Mouse (Mus musculus): ENCODE results near the gene Ubtd1.
"Not testable (repeated sequence)": the region's sequence is repeated elsewhere in the genome, so short reads cannot be mapped to it uniquely, and the experiment has no call there.

Ubtd1 gene

DNA sequence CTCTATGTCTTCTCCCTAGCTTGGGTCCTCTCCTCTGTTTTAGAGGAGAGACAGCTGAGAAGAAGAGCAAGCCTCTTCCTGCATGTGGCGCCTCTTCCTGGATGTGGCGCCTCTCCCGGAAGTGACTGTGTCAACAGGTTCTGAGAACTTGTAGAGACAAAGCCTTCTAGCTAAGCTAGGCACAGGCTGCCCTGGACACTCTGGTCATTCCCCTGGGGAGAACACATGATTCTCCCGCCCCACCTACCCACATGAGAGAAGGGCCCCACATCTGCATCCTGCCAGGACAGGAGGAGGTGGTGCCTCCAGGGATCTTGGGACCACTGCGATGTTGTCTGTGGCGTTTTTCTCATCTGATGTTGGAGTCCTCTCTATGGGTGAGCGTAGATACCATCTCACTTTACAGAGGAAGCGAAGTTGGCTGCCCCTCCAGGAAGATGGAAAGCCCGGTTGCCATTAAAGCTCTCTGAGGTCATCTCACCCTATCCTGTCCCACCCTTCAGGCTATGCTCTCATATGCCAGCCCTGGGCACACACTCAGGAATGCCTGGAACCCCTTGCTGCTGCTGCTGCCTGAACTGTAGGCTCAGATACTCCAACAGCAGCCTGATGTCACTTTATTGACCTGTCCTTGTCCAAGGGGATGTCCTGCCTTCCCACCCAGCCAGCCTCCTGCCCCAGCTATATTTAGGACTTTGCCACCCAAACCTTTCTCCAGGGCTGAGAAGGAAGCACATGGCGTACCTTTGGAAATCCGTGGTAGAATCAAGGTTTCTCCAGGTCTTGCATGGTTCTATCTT, 87.1 kb downstream of the Ubtd1 start:
- DNase-seq (ENCODE audit: low read depth), result no peak

DNA sequence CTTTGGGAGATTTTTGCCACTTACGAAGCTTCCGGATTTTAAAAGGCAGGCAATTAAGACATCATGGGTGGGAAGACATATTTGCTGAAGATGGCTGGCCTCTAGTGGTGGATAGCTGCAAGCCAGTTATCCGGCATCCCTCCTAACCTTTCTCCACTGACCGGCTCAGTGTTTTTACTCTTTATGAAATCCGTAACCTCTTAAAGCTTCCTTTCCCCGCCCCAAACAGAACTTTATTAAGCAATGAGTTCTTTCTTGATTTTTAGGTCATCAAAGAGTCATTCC, 87.6 kb downstream of the Ubtd1 start:
- DNase-seq (ENCODE audit: low read depth), result no peak

DNA sequence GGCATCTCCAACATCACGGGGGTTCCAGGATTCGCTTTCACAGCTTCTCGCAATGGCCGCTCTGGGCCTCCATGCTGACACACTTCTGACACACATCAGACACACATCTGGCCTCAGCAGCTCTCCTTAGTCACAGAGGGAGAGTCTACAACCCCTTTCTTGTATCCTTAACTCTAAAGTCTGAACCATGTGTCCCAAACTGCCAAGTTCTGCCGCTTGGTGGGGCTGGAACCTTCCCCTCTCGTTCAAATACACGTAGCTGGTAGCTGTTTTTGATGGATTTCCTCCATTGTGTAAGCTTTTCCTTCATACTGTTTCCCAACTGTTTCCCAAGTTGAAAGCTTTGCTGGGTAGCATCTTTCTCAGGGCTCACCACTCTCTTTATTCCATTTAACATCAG, 89.7 kb downstream of the Ubtd1 start:
- no peak for DNase-seq (ENCODE audit: low read depth)

DNA sequence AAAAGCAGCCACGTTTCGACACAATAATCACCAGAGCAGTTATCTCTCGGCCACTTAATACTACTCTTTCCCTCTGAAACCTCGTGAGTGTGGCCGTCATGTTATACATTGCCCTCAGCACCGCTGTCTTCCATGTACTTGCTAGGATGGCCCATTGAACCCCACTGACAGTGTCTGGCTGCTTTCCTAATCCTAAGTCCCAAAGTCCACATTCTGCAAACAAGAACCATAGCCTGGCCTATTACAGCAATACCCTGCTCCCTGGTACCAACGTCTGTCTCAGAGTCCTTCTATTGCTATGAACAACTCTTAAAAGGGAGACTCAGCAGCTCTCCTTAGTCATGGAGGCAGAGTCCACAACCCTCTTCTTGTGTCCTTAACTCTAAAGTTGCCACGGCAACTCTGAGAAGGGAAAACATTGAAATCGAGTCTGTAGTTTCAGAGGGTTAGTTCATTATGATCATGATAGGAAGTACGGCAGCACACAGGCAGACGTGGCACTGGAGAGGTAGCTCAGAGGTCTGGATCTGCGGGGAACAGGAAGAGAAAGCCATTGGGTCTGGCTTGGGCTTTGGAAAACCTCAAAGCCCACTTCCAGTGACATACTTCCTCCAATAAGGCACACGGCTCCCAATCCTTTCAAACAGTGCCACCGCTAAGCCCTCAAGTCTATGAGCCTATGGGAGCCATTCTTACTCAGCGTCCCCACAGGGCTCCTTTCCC, 90.5 kb downstream of the Ubtd1 start:
- no peak for DNase-seq (ENCODE audit: low read depth)

DNA sequence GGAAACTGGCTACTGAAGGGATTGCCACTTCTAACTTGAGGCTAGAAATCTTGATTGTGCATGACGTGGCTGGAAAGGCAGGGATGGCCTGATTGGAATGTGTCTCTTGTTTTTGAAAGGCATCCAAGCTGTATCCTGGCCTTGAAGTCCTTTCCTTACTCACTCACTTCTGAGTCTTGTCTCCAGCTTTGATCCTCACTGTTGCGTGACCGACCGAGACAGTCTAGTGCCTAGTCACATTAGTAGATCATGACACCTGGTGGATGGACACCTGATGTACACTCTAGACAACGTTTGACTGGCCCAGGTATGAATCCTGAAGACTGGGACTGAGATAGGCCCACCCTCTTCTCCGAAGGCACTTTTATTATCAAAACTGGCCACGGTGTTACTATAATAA, 91.2 kb downstream of the Ubtd1 start:
- DNase-seq (ENCODE audit: low read depth), result no peak

DNA sequence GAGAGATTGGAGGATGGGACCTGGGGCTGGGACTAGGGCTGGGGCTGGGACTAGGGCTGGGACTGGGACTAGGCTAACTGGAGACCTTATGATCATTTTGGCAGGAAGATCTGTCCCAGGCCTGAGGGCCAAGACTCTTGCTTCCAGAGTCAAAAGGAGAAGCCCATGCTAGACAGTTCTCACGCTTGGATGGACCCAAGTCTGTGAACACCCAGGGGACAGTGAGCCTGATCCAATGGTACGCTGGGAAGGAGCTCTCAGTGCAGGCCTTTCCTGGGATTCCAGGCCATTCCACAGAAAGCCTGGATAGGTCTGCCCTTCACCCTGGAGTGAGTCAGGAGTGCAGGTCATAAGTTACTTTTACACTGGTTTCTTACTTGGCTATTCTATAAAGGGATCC, 93.5 kb downstream of the Ubtd1 start:
- no peak for DNase-seq (ENCODE audit: low read depth)

DNA sequence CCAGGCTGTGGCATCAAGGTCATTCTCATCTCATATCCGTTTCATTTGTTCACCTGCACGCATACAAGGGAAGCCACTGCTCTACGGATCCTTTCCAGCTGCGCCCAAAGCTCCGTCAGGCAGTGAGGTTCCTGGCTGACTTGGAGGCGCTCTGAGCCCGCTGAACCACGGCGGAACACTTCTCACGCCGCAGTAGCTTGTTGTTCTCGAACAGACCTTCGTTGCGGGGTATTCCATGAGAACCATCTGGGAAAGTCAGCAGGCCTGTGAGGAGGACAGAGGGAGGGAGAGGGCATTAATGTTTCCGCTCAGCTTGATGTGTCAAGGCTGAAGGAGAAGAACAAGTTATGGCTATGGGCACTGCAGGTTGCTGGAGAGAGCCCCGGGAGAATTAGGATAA, 94.4 kb downstream of the Ubtd1 start:
- no peak for DNase-seq (ENCODE audit: low read depth)

DNA sequence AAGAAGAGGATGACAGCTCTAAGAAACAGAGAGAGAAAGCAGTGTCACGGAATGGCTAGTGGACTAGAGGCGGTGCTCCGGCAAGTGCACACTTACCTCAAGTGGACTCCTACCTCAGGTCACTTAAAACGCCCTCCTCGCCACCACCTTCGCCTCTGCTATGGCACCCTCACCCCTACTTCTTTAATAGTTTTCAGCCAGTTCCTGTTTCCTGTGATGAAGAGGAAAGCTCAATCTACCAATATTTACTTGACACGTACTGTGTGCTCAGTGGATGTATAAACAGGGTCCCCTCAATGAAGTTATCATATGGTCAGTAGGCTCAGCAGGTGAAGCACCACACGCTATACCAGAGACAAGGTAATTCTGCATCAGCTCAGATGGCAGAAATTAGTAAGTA, 97.0 kb downstream of the Ubtd1 start:
- no peak for DNase-seq (ENCODE audit: low read depth)

DNA sequence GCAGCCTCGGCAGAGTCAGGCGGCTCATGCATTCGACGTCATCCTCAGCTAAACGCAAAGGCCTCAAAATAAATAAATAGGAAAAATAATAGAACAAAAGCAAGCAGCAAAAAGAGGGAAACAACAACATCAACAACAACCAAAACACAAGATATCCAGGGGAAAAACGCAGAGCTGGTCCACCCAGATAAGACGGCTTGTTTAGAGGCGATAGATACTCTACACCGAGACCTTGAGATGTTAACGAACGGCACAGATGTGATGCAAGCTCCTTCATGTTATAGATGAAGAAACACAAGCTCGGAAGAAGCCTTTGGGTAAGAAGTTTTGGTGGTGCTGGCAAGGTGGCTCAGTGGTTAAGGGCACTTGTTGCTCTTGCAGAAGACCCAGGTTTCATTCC, 97.4 kb downstream of the Ubtd1 start:
- DNase-seq (ENCODE audit: low read depth), result no peak

DNA sequence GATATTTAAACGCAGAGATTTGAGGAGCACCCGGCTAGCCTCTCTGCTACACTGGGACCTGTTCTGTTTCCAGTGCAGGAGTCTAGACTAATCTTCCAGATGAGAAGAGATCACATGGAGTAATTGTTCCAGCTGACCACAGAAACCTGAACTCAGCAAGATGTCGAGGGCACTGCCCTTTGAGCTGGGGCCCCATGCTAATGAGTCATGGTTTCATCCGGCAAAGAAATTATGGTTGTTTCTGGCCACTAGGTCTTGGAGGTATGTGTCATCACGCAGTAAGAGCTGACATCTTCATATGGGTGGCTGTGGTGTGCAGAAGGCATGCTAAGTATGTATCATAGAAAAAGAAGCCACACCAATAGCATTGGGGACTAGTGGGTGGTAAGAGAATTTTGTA, 98.4 kb downstream of the Ubtd1 start:
- no peak for DNase-seq (ENCODE audit: low read depth)

DNA sequence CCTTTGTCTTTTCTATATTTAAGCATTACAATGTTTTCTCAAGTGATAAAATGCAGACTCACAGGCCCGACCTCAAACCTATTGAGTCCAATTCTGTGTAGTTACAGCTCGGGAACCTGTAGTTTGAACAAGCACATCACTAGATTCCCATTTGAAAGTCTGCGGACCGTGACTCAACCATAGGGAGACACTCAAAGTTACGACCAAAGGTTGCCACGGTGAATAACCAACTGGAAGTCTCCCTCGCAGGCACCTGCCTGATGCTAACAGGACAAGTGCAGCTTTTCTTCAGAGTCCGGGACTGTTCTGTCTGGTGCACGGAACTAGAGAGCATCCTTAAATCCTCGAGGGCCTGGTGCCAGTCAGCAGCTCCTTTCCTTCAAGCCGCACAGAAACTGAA, 98.9 kb downstream of the Ubtd1 start:
- no peak for DNase-seq (ENCODE audit: low read depth)

DNA sequence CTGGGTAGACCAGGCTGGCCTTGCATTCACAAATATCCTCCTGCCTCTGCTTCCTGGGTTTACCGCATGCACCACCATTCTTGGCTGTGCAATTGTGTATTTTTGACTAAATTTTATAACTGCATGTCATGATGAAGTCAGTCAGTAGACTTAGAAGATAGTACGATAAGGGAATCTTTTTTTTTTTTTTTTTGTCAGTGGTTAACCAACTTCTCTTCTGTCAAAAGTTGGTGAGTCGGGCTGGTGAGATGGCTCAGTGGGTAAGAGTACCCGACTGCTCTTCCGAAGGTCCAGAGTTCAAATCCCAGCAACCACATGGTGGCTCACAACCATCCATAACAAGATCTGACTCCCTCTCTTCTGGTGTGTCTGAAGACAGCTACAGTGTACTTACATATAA, 100.0 kb downstream of the Ubtd1 start:
- DNase-seq (ENCODE audit: low read depth), result not testable (repeated sequence)
